In the genomic region with DNA sequence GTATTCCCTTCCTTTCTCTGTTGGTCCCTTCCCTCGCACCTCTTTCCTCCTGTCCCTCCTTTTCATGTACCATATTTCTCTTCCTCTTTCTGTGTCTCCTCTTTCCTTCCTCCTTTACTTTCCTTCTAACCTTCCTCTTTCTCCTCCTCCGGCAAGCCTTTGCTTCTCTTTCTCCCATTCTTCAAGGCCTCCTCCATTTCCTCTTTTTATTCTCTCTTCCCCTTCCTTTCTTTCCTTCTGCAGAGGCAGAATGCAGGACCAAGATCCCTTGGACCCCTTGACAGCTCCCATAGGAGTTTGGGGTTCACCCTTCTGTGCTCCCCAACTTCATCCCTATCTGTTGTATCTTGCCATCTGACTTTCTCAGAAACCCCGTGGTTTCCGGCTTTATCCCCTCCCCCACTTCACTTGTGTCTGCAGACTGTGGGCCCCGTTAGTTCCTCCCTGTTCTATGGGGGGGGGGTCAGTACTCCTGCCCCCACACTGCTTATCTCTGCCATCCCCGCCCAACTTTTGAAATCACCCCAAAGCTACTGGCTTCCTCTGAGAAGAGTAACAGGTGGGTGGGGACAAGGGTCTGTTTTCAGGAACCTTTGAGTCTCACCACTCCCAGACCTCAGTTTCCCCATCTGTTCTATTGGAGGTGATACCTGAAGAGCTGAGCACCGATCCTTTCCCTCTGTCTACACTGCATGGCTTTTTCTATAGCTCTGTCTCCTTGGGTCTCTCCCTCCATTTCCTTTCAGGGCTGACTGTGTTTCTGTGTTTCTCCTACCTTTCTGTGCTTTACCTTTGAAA, we compare ENCODE assay signal across 21 mouse cellular contexts. TPM values are rescaled to one million over a fixed set of nuclear protein-coding genes. Genes with fewer than 3 reads are reported as not detected.
DNase-seq lines count a peak whose midpoint lies in the region; ATAC-seq lines count a peak whose summit lies in the region.
"Had no signal": no experiment of that assay in that cellular context is flagged by ENCODE, and none has a peak within 500 bp of the region (broad histone marks: within the 10 kb centered on the region; RNA-seq: fewer than 3 reads in every experiment).

No protein-coding gene starts in this region.

- DNase-seq in CD4-positive, CD25-positive, alpha-beta regulatory T cell, adult 2 months (ENCODE audit: low read depth, low spot score) = peak; percentile 67
- DNase-seq in thymus, postnatal 0 days (ENCODE audit: low spot score) = peak; percentile 48
- DNase-seq in MN1 (ENCODE audit: low spot score) = no peak
- DNase-seq in lung, postnatal 4 days = no peak
- DNase-seq: cerebellum, postnatal 25 days; kidney, adult 2 months; kidney, postnatal 4 days had no signal

- H3K9ac ChIP-seq in liver, embryonic 15.5 days = peak overlapping the region; percentile 45
- H3K9ac ChIP-seq in forebrain, embryonic 15.5 days (replicated peaks) = no peak overlapping the region
- H3K9ac ChIP-seq in forebrain, embryonic 16.5 days (replicated peaks; ENCODE audit: low read depth, low read length) = no peak overlapping the region
- H3K9ac ChIP-seq: hindbrain, embryonic 15.5 days; neural tube, embryonic 15.5 days had no signal

- ATAC-seq in common myeloid progenitor, adult 5-6 weeks (replicated peaks; ENCODE audit: low read depth, poor library complexity, severe bottlenecking) = peak; percentile 54
- no peak for ATAC-seq in liver, embryonic 15.5 days (ENCODE audit: insufficient read depth)
- no peak for ATAC-seq in forebrain, embryonic 15.5 days (replicated peaks)
- no peak for ATAC-seq in forebrain, embryonic 16.5 days

- no peaks in the 10 kb centered on the region for H3K27me3 ChIP-seq in liver, embryonic 15.5 days
- H3K27me3 ChIP-seq in forebrain, embryonic 15.5 days = no peaks in the 10 kb centered on the region
- no peaks in the 10 kb centered on the region for H3K27me3 ChIP-seq in forebrain, embryonic 16.5 days (replicated peaks; ENCODE audit: control insufficient read depth, insufficient read depth, low read length)
- H3K27me3 ChIP-seq: CH12.LX; hindbrain, embryonic 15.5 days; neural tube, embryonic 15.5 days had no signal

- no peaks in the 10 kb centered on the region for H3K9me3 ChIP-seq in liver, embryonic 15.5 days (replicated peaks)
- H3K9me3 ChIP-seq in forebrain, embryonic 15.5 days = no peaks in the 10 kb centered on the region
- H3K9me3 ChIP-seq in forebrain, embryonic 16.5 days (ENCODE audit: control insufficient read depth, low read length) = no peaks in the 10 kb centered on the region
- H3K9me3 ChIP-seq: hindbrain, embryonic 15.5 days; neural tube, embryonic 15.5 days had no signal

- peak overlapping the region; percentile 68 for H3K4me2 ChIP-seq in liver, embryonic 15.5 days
- H3K4me2 ChIP-seq in forebrain, embryonic 15.5 days (replicated peaks) = no peak overlapping the region
- no peak overlapping the region for H3K4me2 ChIP-seq in forebrain, embryonic 16.5 days (ENCODE audit: low read length)
- H3K4me2 ChIP-seq: hindbrain, embryonic 15.5 days; midbrain, embryonic 11.5 days; neural tube, embryonic 15.5 days had no signal

- H3K4me3 ChIP-seq in liver, embryonic 15.5 days (replicated peaks) = peak overlapping the region; percentile 68
- H3K4me3 ChIP-seq in forebrain, embryonic 15.5 days = no peak overlapping the region
- H3K4me3 ChIP-seq in forebrain, embryonic 16.5 days (replicated peaks; ENCODE audit: low read length) = no peak overlapping the region
- H3K4me3 ChIP-seq: hindbrain, embryonic 15.5 days; neural tube, embryonic 15.5 days had no signal

- H3K27ac ChIP-seq in liver, embryonic 15.5 days (replicated peaks) = peak overlapping the region; percentile 93
- no peak overlapping the region for H3K27ac ChIP-seq in forebrain, embryonic 15.5 days (replicated peaks)
- no peak overlapping the region for H3K27ac ChIP-seq in forebrain, embryonic 16.5 days (ENCODE audit: low read length)
- H3K27ac ChIP-seq: hindbrain, embryonic 15.5 days; neural tube, embryonic 15.5 days had no signal

- H3K36me3 ChIP-seq in liver, embryonic 15.5 days (replicated peaks) = peaks cover 48% of the 10 kb centered on the region
- no peaks in the 10 kb centered on the region for H3K36me3 ChIP-seq in forebrain, embryonic 15.5 days
- no peaks in the 10 kb centered on the region for H3K36me3 ChIP-seq in forebrain, embryonic 16.5 days (ENCODE audit: control insufficient read depth, insufficient read depth)
- H3K36me3 ChIP-seq: hindbrain, embryonic 15.5 days; neural tube, embryonic 15.5 days had no signal

- 21% methylated on average over 7 of the region's 7 CpGs for WGBS in liver, embryonic 15.5 days (ENCODE audit: insufficient replicate concordance)
- 84% methylated on average over 7 of the region's 7 CpGs for WGBS in forebrain, embryonic 15.5 days
- WGBS in forebrain, embryonic 16.5 days = 81% methylated on average over 7 of the region's 7 CpGs

- H3K4me1 ChIP-seq in liver, embryonic 15.5 days (replicated peaks) = peaks cover 18% of the 10 kb centered on the region
- no peaks in the 10 kb centered on the region for H3K4me1 ChIP-seq in forebrain, embryonic 15.5 days
- no peaks in the 10 kb centered on the region for H3K4me1 ChIP-seq in forebrain, embryonic 16.5 days (replicated peaks; ENCODE audit: control insufficient read depth, insufficient read depth, low read length)
- H3K4me1 ChIP-seq: hindbrain, embryonic 15.5 days; neural tube, embryonic 15.5 days had no signal

RNA-seq across cellular contexts. Expression of a gene that starts 13.8 kb away (rescaled TPM):
- 46.7 and 51.4 TPM in 2 replicates for total RNA-seq in common myeloid progenitor, adult 5-6 weeks (2017)
- polyA plus RNA-seq in liver, embryonic 15.5 days (2015; fragmentation: Nextera tagmentation; extraction: Ambion mirVana) = 117 and 126 TPM in 2 replicates
- polyA plus RNA-seq in thymus, postnatal 0 days (2015; fragmentation: Nextera tagmentation; extraction: Ambion mirVana) = 2.9 and 3.1 TPM in 2 replicates
- 0.09 and 0.15 TPM in 2 replicates for polyA plus RNA-seq in forebrain, embryonic 15.5 days (2015; fragmentation: Nextera tagmentation; extraction: Ambion mirVana)
- polyA plus RNA-seq in forebrain, embryonic 16.5 days (2015; fragmentation: Nextera tagmentation; extraction: Ambion mirVana) = not detected in 2 replicates
- total RNA-seq: adrenal gland, adult 18-20 months had no signal
- polyA plus RNA-seq: neural tube, embryonic 15.5 days had no signal

RNA-seq across cellular contexts. Expression of a gene that starts 16.3 kb away (rescaled TPM):
- 11.0 and 13.1 TPM in 2 replicates for total RNA-seq in common myeloid progenitor, adult 5-6 weeks (2017)
- polyA plus RNA-seq in liver, embryonic 15.5 days (2015; fragmentation: Nextera tagmentation; extraction: Ambion mirVana) = 10.7 and 12.1 TPM in 2 replicates
- polyA plus RNA-seq in thymus, postnatal 0 days (2015; fragmentation: Nextera tagmentation; extraction: Ambion mirVana) = 10.0 and 10.3 TPM in 2 replicates
- polyA plus RNA-seq in forebrain, embryonic 15.5 days (2015; fragmentation: Nextera tagmentation; extraction: Ambion mirVana) = 51.3 and 55.7 TPM in 2 replicates
- 53.2 and 59.8 TPM in 2 replicates for polyA plus RNA-seq in forebrain, embryonic 16.5 days (2015; fragmentation: Nextera tagmentation; extraction: Ambion mirVana)

RNA-seq across cellular contexts. Expression of a gene that starts 35.6 kb away (rescaled TPM):
- not detected in 2 replicates for total RNA-seq in common myeloid progenitor, adult 5-6 weeks (2017)
- polyA plus RNA-seq in liver, embryonic 15.5 days (2015; fragmentation: Nextera tagmentation; extraction: Ambion mirVana) = not detected in 2 replicates
- not detected in 2 replicates for polyA plus RNA-seq in thymus, postnatal 0 days (2015; fragmentation: Nextera tagmentation; extraction: Ambion mirVana)
- polyA plus RNA-seq in forebrain, embryonic 15.5 days (2015; fragmentation: Nextera tagmentation; extraction: Ambion mirVana) = not detected in 2 replicates
- polyA plus RNA-seq in forebrain, embryonic 16.5 days (2015; fragmentation: Nextera tagmentation; extraction: Ambion mirVana) = not detected in 2 replicates
- total RNA-seq: adrenal gland, adult 18-20 months; CH12.LX; gastrocnemius, postnatal 4 days had no signal
- polyA plus RNA-seq: embryonic facial prominence, embryonic 11.5 days; heart, embryonic 16.5 days; kidney, adult 2 months; limb, embryonic 11.5 days; lung, embryonic 16.5 days; midbrain, embryonic 11.5 days had no signal

RNA-seq across cellular contexts. Expression of a gene that starts 44.4 kb away (rescaled TPM):
- total RNA-seq in common myeloid progenitor, adult 5-6 weeks (2017) = not detected in 2 replicates
- 0.12 and 0.18 TPM in 2 replicates for polyA plus RNA-seq in liver, embryonic 15.5 days (2015; fragmentation: Nextera tagmentation; extraction: Ambion mirVana)
- polyA plus RNA-seq in thymus, postnatal 0 days (2015; fragmentation: Nextera tagmentation; extraction: Ambion mirVana) = 0.18 and 0.21 TPM in 2 replicates
- 131 and 141 TPM in 2 replicates for polyA plus RNA-seq in forebrain, embryonic 15.5 days (2015; fragmentation: Nextera tagmentation; extraction: Ambion mirVana)
- 101 and 151 TPM in 2 replicates for polyA plus RNA-seq in forebrain, embryonic 16.5 days (2015; fragmentation: Nextera tagmentation; extraction: Ambion mirVana)
- total RNA-seq: CH12.LX had no signal

RNA-seq across cellular contexts. Expression of a gene that starts 54.3 kb away (rescaled TPM):
- total RNA-seq in common myeloid progenitor, adult 5-6 weeks (2017) = not detected in 2 replicates
- 0.26 and 0.36 TPM in 2 replicates for polyA plus RNA-seq in liver, embryonic 15.5 days (2015; fragmentation: Nextera tagmentation; extraction: Ambion mirVana)
- polyA plus RNA-seq in thymus, postnatal 0 days (2015; fragmentation: Nextera tagmentation; extraction: Ambion mirVana) = 0.27 TPM in 1 of 2 replicates, not detected in the other
- 0.29 and 0.36 TPM in 2 replicates for polyA plus RNA-seq in forebrain, embryonic 15.5 days (2015; fragmentation: Nextera tagmentation; extraction: Ambion mirVana)
- polyA plus RNA-seq in forebrain, embryonic 16.5 days (2015; fragmentation: Nextera tagmentation; extraction: Ambion mirVana) = 0.33 and 0.39 TPM in 2 replicates
- total RNA-seq: adrenal gland, adult 18-20 months; CH12.LX; gastrocnemius, postnatal 4 days had no signal
- polyA plus RNA-seq: embryonic facial prominence, embryonic 11.5 days; limb, embryonic 11.5 days; lung, embryonic 16.5 days; midbrain, embryonic 11.5 days had no signal

Comparison
In these comparisons a context has a peak if more than half of its experiments do, and no peak if none do; other contexts are left out.
1. DNase-seq: peak in CD4-positive, CD25-positive, alpha-beta regulatory T cell, adult 2 months (single experiment) and thymus, postnatal 0 days (single experiment); none in MN1 (single experiment) and lung, postnatal 4 days (0 of 2).
2. RNA of a gene that starts 13.8 kb away (polyA plus RNA-seq): 117 to 126 TPM in liver, embryonic 15.5 days; 2.9 to 3.1 TPM in thymus, postnatal 0 days, 0.09 to 0.15 TPM in forebrain, embryonic 15.5 days and not detected in forebrain, embryonic 16.5 days; every median in the first group is over 10 times any median in the second.